Mouse (Mus musculus) embryonic facial prominence, embryonic 15.5 days (tissue): Measurements from ENCODE around the gene Rasgrf2. TPM values are rescaled to one million over a fixed set of nuclear protein-coding genes. Genes with fewer than 3 reads are reported as not detected.

ENCODE experiments used
- ATAC-seq: fragments of 200-750 bp; cut with Nextera tagmentation; 2 replicates; pipeline ENCODE4 v1.8.0; 2017; ENCODE audit warnings: low read depth, moderate TSS enrichment; ENCODE audit not compliant: insufficient number of reproducible peaks, low FRiP score, low TSS enrichment
- H3K27ac ChIP-seq: fragments of 300-500 bp; sonication (generic); replicated peaks from 2 replicates; pipeline ENCODE4 v1.5.1; 2015; ENCODE audit warnings: mild to moderate bottlenecking, inconsistent platforms
- H3K27me3 ChIP-seq: fragments of 300-500 bp; sonication (generic); 2 replicates; pipeline ENCODE4 v1.6.1; 2015; ENCODE audit warnings: inconsistent platforms
- H3K36me3 ChIP-seq: fragments of 300-500 bp; sonication (generic); 2 replicates; pipeline ENCODE4 v1.6.1; 2015; ENCODE audit warnings: mild to moderate bottlenecking, inconsistent platforms
- H3K4me1 ChIP-seq: fragments of 300-500 bp; sonication (generic); 2 replicates; pipeline ENCODE4 v1.6.1; 2015; ENCODE audit warnings: inconsistent platforms
- H3K4me2 ChIP-seq: fragments of 300-500 bp; sonication (generic); replicated peaks from 2 replicates; pipeline ENCODE4 v1.6.1; 2015; ENCODE audit warnings: mild to moderate bottlenecking, inconsistent platforms
- H3K4me3 ChIP-seq: fragments of 300-500 bp; sonication (generic); replicated peaks from 2 replicates; pipeline ENCODE4 v1.5.1; 2015; ENCODE audit warnings: mild to moderate bottlenecking, inconsistent platforms
- H3K9ac ChIP-seq: fragments of 300-500 bp; sonication (generic); 2 replicates; pipeline ENCODE4 v1.6.1; 2015; ENCODE audit warnings: inconsistent platforms
- H3K9me3 ChIP-seq: fragments of 300-500 bp; sonication (generic); replicated peaks from 2 replicates; pipeline ENCODE4 v1.6.1; 2016; ENCODE audit warnings: inconsistent platforms
- WGBS: fragments of 180-500 bp; shearing (Covaris S2); methylation state at CpG from one replicate; pipeline ENCODE4 v1.1.7; 2015; 5-methylcytosine and 5-hydroxymethylcytosine counted together
- polyA plus RNA-seq: library from polyadenylated mRNA; unstranded; fragments of >200 nt; fragmentation: Nextera tagmentation; extraction: Ambion mirVana; gene quantifications from 2 replicates; pipeline ENCODE4 v1.2.1, GENCODE M21; 2015

Gene Rasgrf2
- polyA plus RNA-seq, 1 experiment from 2014 or later = 0.52 TPM

DNA sequence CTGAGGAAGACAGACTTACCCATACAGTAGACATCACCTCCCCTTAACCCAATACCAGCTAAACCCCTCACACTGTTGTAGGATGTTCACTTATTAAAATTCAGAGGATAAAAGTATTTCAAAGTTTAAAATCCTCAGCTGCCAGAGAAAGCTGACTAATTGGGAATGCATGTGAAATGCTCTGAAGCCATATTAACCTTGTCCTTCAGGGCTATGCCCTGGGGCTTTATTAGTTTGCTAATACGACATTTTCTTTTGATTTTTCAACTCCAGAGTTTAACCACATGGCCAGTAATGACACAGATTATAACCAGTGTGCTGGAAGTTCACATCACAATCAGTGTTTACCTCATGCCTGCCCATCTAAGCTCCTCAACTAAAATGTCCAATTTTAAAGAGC, 192.6 kb downstream of the Rasgrf2 start:
- no peak overlapping the region for H3K9ac ChIP-seq
- 19% methylated on average over 1 of the region's 1 CpGs for WGBS
- H3K27me3 ChIP-seq = no peaks in the 10 kb centered on the region
- ATAC-seq = no peak
- H3K4me3 ChIP-seq = no peak overlapping the region
- H3K4me1 ChIP-seq = peaks cover 4% of the 10 kb centered on the region; the same call in 1 of the 2 replicates
- no peaks in the 10 kb centered on the region for H3K9me3 ChIP-seq
- H3K27ac ChIP-seq = no peak overlapping the region
- H3K36me3 ChIP-seq = no peaks in the 10 kb centered on the region
- no peak overlapping the region for H3K4me2 ChIP-seq

- H3K4me3 ChIP-seq = no peak overlapping the region
- H3K36me3 ChIP-seq = no peaks in the 10 kb centered on the region
- WGBS = 65% methylated on average over 2 of the region's 2 CpGs
- H3K9me3 ChIP-seq = no peaks in the 10 kb centered on the region
- no peak overlapping the region for H3K27ac ChIP-seq
- ATAC-seq = no peak
- peaks cover 4% of the 10 kb centered on the region; the same call in 1 of the 2 replicates for H3K4me1 ChIP-seq
- no peak overlapping the region for H3K9ac ChIP-seq
- no peak overlapping the region for H3K4me2 ChIP-seq
- H3K27me3 ChIP-seq = no peaks in the 10 kb centered on the region
Observed at GRCm38 (mm10) chr13:91937232-91937631, 194.2 kb downstream of the Rasgrf2 start.

- H3K36me3 ChIP-seq = no peaks in the 10 kb centered on the region
- H3K9me3 ChIP-seq = no peaks in the 10 kb centered on the region
- H3K4me2 ChIP-seq = no peak overlapping the region
Observed at GRCm38 (mm10) chr13:91932122-91932521, 199.3 kb downstream of the Rasgrf2 start.

GRCm38 (mm10) chr13:91929943-91930726, 201.3 kb downstream of the Rasgrf2 start:
- no peaks in the 10 kb centered on the region for H3K4me1 ChIP-seq
- no peaks in the 10 kb centered on the region for H3K36me3 ChIP-seq
- H3K4me2 ChIP-seq = no peak overlapping the region
- no peak overlapping the region for H3K9ac ChIP-seq
- H3K9me3 ChIP-seq = no peaks in the 10 kb centered on the region
- ATAC-seq = no peak
- no peak overlapping the region for H3K4me3 ChIP-seq
- no peak overlapping the region for H3K27ac ChIP-seq
- 75% methylated on average over 7 of the region's 7 CpGs for WGBS
- H3K27me3 ChIP-seq = no peaks in the 10 kb centered on the region

More at GRCm38 (mm10) chr13:91932122-91932521, 199.3 kb downstream of the Rasgrf2 start:
- Histone ChIP-seq H3K27ac (no peak overlapping the region), H3K9ac (no peak overlapping the region), H3K27me3 (no peaks in the 10 kb centered on the region), H3K4me3 (no peak overlapping the region), H3K4me1 (no peaks in the 10 kb centered on the region)
- no peak for ATAC-seq
- WGBS = 81% methylated on average over 1 of the region's 1 CpGs

DNA sequence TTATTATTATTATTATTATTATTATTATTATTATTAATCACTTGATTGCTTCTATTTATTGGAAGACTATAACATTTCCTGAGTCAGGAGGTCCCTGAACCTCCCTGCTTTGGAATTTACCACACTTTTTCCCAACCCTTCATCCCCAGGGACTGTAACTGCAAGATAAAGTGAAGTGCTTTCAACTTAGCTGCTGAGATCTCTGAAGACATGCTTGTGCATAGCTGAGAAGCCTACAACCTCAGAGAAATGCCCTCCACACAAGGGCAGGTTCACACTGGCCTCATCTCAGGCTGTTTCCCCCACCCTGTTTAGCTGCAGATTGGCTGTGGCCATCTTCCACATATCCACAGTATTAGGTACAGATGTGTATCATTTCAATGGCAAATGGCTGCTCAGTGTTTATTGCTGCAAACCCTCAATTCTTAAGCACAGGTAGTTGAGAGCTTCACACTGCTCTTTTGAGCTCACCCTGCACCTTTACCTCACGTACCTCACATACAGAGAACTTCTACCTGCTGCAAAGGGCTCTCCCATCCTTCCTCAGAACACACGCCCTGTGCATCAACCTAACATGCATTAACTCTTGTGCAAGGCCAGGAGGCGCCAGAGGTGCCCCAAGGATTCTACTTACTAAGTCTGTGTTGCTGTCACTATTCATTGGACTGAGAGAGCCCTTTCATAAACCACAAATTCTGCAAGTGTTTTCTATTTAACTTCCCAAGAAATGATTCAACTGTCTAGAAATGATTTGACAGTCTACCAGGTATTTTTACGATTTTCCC, 202.7 kb downstream of the Rasgrf2 start:
- WGBS = 60% methylated on average over 4 of the region's 4 CpGs
- no peaks in the 10 kb centered on the region for H3K9me3 ChIP-seq
- H3K4me1 ChIP-seq = no peaks in the 10 kb centered on the region
- H3K4me2 ChIP-seq = no peak overlapping the region
- no peak overlapping the region for H3K4me3 ChIP-seq
- no peak overlapping the region for H3K9ac ChIP-seq
- no peak for ATAC-seq
- no peaks in the 10 kb centered on the region for H3K27me3 ChIP-seq
- H3K36me3 ChIP-seq = no peaks in the 10 kb centered on the region
- no peak overlapping the region for H3K27ac ChIP-seq

GRCm38 (mm10) chr13:91921010-91921409, 210.4 kb downstream of the Rasgrf2 start:
- no peak overlapping the region for H3K27ac ChIP-seq
- no peak overlapping the region for H3K9ac ChIP-seq
- no peaks in the 10 kb centered on the region for H3K27me3 ChIP-seq
- no peak for ATAC-seq
- H3K4me2 ChIP-seq = no peak overlapping the region
- no peak overlapping the region for H3K4me3 ChIP-seq
- no peaks in the 10 kb centered on the region for H3K9me3 ChIP-seq
- H3K4me1 ChIP-seq = peaks cover 13% of the 10 kb centered on the region
- WGBS = 56% methylated on average over 3 of the region's 3 CpGs
- H3K36me3 ChIP-seq = no peaks in the 10 kb centered on the region

GRCm38 (mm10) chr13:91918764-91919163, 212.7 kb downstream of the Rasgrf2 start:
- H3K4me1 ChIP-seq = peaks cover 21% of the 10 kb centered on the region
- 53% methylated on average over 5 of the region's 5 CpGs for WGBS

GRCm38 (mm10) chr13:91917835-91918234, 213.6 kb downstream of the Rasgrf2 start:
- H3K36me3 ChIP-seq = no peaks in the 10 kb centered on the region
- peaks cover 21% of the 10 kb centered on the region for H3K4me1 ChIP-seq
- H3K4me3 ChIP-seq = no peak overlapping the region
- H3K9ac ChIP-seq = no peak overlapping the region
- H3K27ac ChIP-seq = no peak overlapping the region
- no peak for ATAC-seq
- 90% methylated on average over 2 of the region's 2 CpGs for WGBS
- no peak overlapping the region for H3K4me2 ChIP-seq
- no peaks in the 10 kb centered on the region for H3K27me3 ChIP-seq
- no peaks in the 10 kb centered on the region for H3K9me3 ChIP-seq

More at GRCm38 (mm10) chr13:91918764-91919163, 212.7 kb downstream of the Rasgrf2 start:
- peak overlapping the region; percentile 44; the same call in 1 of the 2 replicates for H3K27ac ChIP-seq
- no peak overlapping the region for H3K4me3 ChIP-seq
- no peaks in the 10 kb centered on the region for H3K9me3 ChIP-seq
- ATAC-seq = 0 out of 2 replicates have a peak, but pooled peaks have one; percentile 13
- no peak overlapping the region for H3K9ac ChIP-seq
- no peaks in the 10 kb centered on the region for H3K27me3 ChIP-seq
- no peak overlapping the region for H3K4me2 ChIP-seq
- no peaks in the 10 kb centered on the region for H3K36me3 ChIP-seq

- no peak overlapping the region for H3K4me2 ChIP-seq
- H3K9me3 ChIP-seq = no peaks in the 10 kb centered on the region
- H3K4me3 ChIP-seq = no peak overlapping the region
- ATAC-seq = no peak
- peaks cover 21% of the 10 kb centered on the region for H3K4me1 ChIP-seq
- no peaks in the 10 kb centered on the region for H3K36me3 ChIP-seq
- no peaks in the 10 kb centered on the region for H3K27me3 ChIP-seq
- H3K27ac ChIP-seq = no peak overlapping the region
- no peak overlapping the region for H3K9ac ChIP-seq
- WGBS = 68% methylated on average over 5 of the region's 5 CpGs
Observed at GRCm38 (mm10) chr13:91916308-91916707, 215.1 kb downstream of the Rasgrf2 start.

DNA sequence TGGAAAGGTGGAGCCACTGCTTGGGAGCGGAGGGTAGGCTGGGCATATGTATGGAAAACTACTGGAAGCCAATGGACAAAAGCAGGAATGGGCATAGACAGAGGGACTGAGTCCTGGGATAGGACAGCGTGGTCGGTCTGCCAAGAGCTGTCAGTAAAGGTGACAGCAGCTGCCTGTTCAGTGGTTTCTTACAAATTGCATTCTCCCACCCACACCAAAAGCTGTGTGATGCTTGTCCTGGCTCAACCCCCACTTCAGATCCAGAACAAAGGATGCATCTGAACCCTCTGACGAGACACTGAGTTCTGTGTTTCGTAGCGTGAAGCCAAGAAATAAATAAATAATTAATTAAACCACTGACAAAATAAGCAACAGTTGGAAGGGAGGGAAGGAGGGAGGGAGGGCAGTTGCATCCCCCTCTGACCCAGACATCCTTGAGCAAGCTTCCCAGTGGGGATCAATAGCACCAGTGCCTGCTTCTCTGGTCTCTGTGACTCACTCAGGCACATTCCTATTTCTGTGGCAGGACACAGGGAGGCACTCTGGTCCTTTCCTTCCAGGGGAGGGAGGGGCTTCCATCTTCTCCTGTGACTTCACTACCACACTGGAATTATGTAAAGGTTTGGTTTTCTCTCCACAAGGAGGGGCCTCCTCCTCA, 215.7 kb downstream of the Rasgrf2 start:
- Histone ChIP-seq H3K36me3 (no peaks in the 10 kb centered on the region), H3K4me2 (no peak overlapping the region), H3K4me1 (peaks cover 21% of the 10 kb centered on the region), H3K9ac (no peak overlapping the region), H3K27me3 (no peaks in the 10 kb centered on the region), H3K9me3 (no peaks in the 10 kb centered on the region), H3K27ac (no peak overlapping the region), H3K4me3 (no peak overlapping the region)
- ATAC-seq = peak; percentile 67
- 64% methylated on average over 6 of the region's 6 CpGs for WGBS

DNA sequence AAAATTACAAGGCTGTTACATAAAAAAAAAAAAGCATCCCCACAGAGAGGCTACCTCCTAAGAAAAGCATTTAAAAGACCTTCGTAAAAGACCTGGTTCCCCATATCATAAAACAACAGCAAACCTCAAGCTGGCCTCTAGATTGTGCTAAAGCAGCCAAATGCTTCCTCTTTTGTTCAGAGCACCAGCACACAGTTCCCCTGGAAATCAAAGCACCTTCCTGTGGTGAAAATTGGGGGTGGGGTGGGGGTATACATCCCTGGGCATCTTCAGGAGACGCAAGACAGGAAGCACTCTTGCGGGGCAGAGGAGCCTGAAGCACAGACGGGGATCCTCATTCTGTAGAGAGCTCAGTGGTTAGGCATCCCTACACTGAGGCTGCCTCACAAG, 216.3 kb downstream of the Rasgrf2 start:
- Histone ChIP-seq H3K4me3 (no peak overlapping the region), H3K36me3 (no peaks in the 10 kb centered on the region), H3K9ac (no peak overlapping the region), H3K27me3 (no peaks in the 10 kb centered on the region), H3K4me1 (peaks cover 21% of the 10 kb centered on the region), H3K9me3 (no peaks in the 10 kb centered on the region), H3K4me2 (no peak overlapping the region), H3K27ac (no peak overlapping the region)
- ATAC-seq = no peak
- WGBS = 54% methylated on average over 4 of the region's 4 CpGs
